Mouse (Mus musculus): Measurements from ENCODE around the gene Prcc.

Prcc gene

GRCm38 (mm10) chr3:87885281-87886003, at the start of gene Prcc:
Prcc (minus strand) TSS chr3:87885608.
- in situ Hi-C loops (cut with MboI): no loop called here

GRCm38 (mm10) chr3:87935201-87935600, 49.8 kb upstream of the Prcc start:
- in situ Hi-C loops (cut with MboI): no loop called here

DNA sequence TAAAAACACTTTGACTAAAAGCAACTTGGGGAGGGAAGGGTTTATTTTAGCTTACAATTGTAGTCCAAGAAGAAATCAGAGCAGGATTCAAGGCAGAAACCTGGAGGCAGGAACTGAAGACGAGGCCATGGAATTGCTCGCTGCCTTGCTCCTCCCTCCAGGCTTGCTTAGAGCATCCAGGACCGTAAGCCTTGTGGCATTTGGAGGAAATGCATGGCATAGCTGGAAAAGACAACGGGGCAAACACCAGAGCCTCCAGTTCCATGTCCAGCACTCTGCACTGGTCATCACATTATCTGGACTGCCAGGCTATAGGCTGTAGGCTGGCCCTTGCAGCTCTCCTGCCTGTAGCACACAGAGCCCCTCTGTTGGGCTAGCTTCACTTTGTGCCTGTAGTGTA, 49.1 kb upstream of the Prcc start:
- in situ Hi-C loops (cut with MboI): no loop called here

- in situ Hi-C loops (cut with MboI): no loop called here
Measured at GRCm38 (mm10) chr3:87934026-87934425, 48.6 kb upstream of the Prcc start.

GRCm38 (mm10) chr3:87930078-87930795, 44.8 kb upstream of the Prcc start, which contains the start of the genes Isg20l2 and Rrnad1:
Isg20l2 (plus strand) TSS chr3:87930314.
Rrnad1 (minus strand) TSS chr3:87930717.
- in situ Hi-C loops (cut with MboI): no loop called here

GRCm38 (mm10) chr3:87929341-87930077, 44.1 kb upstream of the Prcc start:
- in situ Hi-C loops (cut with MboI): no loop called here

DNA sequence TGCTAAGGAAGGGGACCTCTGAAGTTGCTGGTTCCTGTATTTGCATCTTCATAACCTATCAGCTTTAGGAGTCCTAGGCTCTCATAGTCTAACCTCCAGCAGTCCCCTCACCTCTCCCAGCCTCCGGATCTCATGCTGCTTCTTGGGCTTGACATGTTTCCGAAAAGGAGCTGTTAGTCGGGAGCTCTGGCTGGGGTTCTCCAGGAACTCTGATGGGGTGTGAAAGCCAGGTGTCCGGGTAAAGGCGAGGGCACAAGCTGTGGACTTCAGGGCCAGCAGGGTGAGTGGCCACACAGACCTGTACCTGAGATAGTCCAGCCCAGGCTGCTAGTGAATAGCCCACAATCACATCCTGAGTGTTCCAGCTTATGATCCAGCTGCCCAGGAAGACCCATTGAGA, 42.0 kb upstream of the Prcc start:
- in situ Hi-C loops (cut with MboI): no loop called here

- in situ Hi-C loops (cut with MboI): no loop called here
Measured at GRCm38 (mm10) chr3:87924996-87925395, 39.6 kb upstream of the Prcc start.

- in situ Hi-C loops (cut with MboI): no loop called here
Measured at GRCm38 (mm10) chr3:87920270-87920943, 35.0 kb upstream of the Prcc start.

GRCm38 (mm10) chr3:87919336-87920108, 34.1 kb upstream of the Prcc start, which contains the start of gene Mrpl24:
Mrpl24 (plus strand) TSS chr3:87919506.
- in situ Hi-C loops (cut with MboI): no loop called here

GRCm38 (mm10) chr3:87918551-87918950, 33.1 kb upstream of the Prcc start:
- in situ Hi-C loops (cut with MboI): no loop called here

GRCm38 (mm10) chr3:87916990-87917389, 31.6 kb upstream of the Prcc start:
- in situ Hi-C loops (cut with MboI): no loop called here

DNA sequence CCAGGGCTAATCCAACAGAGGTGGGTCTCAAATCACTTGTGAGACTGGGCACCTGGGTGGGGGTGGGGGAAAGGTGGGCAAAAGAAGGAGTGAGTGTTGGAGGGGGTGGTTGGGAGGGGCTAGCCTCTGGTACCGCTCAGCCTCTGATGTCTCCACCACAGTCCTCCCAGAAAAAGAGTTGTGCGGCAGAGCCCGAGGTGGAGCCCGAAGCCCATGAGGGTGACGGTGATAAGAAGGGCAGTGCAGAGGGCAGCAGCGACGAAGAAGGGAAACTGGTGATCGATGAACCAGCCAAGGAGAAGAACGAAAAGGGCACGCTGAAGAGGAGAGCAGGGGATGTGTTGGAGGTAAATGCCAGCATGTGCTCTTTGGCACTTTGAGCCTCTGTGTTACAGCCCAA, 28.5 kb upstream of the Prcc start:
- in situ Hi-C loops (cut with MboI): no loop called here

- in situ Hi-C loops (cut with MboI): no loop called here
Measured at GRCm38 (mm10) chr3:87913491-87913890, 28.1 kb upstream of the Prcc start.

- in situ Hi-C loops (cut with MboI): no loop called here
Measured at GRCm38 (mm10) chr3:87910573-87911141, 25.2 kb upstream of the Prcc start.

GRCm38 (mm10) chr3:87909874-87910273, 24.5 kb upstream of the Prcc start:
- in situ Hi-C loops (cut with MboI): no loop called here

GRCm38 (mm10) chr3:87909381-87909780, 24.0 kb upstream of the Prcc start:
- in situ Hi-C loops (cut with MboI): no loop called here

DNA sequence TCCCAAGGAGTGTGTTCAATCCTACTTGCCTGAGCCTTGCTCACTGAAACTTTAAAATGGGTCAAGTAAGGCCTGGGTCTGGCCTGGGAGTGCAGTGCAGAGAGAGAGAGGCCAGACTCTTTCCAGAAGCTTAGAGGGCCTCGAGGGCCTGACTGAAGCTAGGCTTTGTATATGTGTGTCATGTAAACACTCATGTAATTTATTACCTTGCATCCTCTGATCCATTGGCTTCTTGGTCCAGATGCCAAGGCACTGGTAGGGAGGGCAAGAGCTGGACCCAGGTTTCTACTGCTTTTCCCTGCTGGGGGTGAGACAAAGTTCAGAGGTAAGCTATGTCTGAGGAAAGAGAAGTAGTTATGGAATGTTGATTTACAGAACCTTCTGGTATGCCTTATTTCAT, 22.5 kb upstream of the Prcc start:
- in situ Hi-C loops (cut with MboI): no loop called here

DNA sequence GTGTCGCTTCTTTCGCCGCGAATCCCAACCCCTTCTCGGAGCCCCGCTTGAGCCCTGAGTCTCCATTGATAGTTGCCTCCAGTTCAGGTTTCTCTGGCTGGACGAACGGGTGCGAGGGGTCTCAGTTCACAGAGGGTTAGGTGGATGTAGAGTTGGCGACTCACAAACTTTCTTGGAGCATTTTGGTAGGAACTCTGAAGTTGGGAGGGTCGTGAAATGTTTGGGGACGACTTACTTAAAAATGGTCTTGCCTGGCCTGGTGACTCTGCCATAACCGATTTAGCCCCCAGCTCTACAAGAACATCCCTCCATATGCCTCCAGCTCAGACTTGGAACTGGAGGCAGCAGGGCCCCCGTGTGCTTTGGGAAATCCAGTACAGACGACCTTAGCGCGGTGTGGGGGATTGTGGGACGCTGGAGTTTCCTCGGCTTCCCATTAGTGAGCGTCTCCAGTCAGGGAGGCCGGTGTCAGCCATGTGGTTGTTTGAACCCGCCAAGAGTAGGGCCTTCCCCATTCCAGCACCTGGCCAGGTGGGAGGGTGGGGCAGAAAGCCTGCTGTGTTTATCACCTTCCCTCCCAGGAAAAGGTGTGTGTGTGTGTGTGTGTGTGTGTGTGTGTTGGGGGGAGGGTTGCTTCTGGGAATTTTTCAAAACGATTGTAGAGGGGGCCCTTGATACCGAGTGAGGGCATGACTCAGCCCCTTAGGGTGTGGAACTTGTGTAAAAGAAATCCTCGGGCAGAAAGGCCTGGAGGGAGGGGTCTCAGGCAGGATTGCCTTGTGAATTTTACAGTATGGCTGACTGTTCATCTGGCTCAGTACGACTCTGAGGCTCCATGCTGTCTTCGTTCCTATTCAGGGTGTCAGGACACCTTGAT, 21.8 kb upstream of the Prcc start:
- in situ Hi-C loops (cut with MboI): no loop called here

DNA sequence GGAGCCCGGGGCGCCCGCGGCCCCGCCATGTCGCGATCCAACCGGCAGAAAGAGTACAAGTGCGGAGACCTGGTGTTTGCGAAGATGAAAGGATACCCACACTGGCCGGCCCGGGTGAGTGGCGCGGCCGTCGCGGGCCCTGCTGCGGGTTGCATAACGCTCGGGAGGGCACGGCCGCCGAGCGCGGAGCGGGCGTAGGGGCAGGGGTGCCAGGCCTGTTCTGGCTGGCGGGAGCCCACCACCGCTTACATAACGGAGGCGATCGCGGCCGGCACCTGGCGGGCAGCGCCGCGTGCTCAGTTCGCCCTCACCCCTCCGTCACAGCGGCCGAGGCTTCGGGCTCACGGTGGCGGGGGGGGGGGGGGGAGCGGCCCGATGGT, 21.2 kb upstream of the Prcc start:
- in situ Hi-C loops (cut with MboI): no loop called here
